Mouse (Mus musculus) hematopoietic stem cell, adult 5-6 weeks (primary cell): Measurements from ENCODE around the gene Pon3. TPM values are rescaled to one million over a fixed set of nuclear protein-coding genes. Genes with fewer than 3 reads are reported as not detected.
A peak's percentile ranks its signal among the peaks of the same experiment; 100 is the strongest.
"Not testable (repeated sequence)": the region's sequence is repeated elsewhere in the genome, so short reads cannot be mapped to it uniquely, and the experiment has no call there.

Experiments
- ATAC-seq, 2 experiments: fragments of 125-278 bp in 1 of 2; replicated peaks in 1 of 2; 2 replicates each; pipeline ENCODE4 v1.8.0; 2016 to 2017; ENCODE audit warnings: inconsistent platforms in 2 of 2, mild to moderate bottlenecking in 2 of 2, moderate number of reproducible peaks in 2 of 2, low read depth in 1 of 2, moderate TSS enrichment in 1 of 2; ENCODE audit not compliant: low FRiP score in 2 of 2, poor library complexity in 2 of 2, severe bottlenecking in 2 of 2, insufficient read depth in 1 of 2, low TSS enrichment in 1 of 2
- total RNA-seq: library from RNA; stranded (forward); fragments of 172-1452, 232-1000 nt; gene quantifications from 2 replicates; pipeline ENCODE4 v1.2.3, GENCODE M21; 2017

The Pon3 gene
- total RNA-seq, 1 experiment from 2014 or later, result 26.0 TPM

DNA sequence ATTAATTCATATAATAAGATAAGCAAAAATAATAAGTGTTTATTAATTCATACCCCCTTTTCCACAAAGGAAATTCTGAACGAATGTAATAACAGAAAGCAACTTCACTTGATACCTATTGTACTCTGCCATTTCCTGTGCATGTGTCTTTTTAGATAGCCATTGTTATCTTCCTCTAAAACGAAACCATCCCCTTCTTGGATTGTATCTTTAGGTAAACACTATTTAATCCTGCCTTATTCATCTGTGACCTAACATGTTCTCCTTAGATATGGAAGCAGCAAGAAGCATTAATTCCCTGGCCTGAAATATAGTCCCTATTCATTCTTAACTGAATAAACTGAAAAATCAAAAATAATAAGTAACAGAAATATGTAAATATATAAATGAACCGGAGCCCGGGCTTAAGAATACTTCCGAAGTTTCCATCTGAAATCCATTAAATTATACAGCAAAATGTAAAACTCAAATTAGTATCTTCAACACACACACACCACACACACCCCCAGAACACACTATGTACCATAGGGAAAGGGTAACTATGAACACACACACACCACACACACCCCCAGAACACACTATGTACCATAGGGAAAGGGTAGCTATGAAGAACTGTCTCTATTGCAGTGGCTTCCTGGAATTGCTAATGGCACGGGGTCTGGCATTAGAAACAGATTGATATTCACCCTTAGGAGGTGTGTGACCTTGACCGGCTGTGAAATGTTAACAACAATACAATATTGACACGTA, 7.3 kb upstream of the Pon3 start:
- ATAC-seq, result no peak

DNA sequence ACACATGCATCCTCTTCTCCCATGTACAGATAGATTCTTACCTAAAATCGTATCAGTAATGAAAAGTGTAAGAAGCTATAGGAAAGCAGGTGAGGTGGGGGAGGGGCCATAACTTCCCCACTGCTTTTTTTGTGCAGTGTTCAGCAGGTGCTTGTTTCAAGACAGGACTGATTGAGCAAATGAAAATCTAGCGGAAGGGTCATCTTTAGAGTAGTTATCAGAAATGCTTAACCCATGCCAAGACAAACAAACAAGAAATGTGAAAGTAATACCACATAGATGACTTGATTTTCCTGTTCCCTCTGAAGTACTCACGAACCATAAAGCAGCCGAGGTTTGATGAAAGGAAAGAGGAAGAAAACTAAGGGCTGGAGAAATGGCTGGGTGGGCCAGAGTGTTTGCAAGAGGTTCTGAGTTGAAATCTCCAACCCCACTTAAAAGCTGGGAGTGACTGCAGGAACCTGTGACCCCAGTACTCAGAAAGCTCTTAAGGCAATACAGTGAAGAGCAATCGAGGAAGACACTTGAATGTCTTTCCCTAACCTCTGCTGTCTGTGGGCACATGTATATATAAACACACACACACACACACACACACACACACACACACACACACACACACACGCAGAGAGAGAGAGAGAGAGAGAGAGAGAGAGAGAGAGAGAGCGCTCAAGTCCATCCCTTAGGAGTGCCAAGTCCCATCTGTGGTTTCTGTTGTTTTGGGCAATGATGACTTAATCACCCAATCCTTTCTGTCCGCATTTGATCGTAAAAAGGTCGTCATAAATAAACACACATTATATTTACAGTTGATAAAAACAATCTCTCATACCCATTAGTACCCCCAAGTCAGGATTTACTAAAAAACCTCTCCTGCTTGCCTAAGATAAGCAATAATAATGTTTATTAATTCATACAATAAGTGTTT, 6.5 kb upstream of the Pon3 start:
- no peak for ATAC-seq

DNA sequence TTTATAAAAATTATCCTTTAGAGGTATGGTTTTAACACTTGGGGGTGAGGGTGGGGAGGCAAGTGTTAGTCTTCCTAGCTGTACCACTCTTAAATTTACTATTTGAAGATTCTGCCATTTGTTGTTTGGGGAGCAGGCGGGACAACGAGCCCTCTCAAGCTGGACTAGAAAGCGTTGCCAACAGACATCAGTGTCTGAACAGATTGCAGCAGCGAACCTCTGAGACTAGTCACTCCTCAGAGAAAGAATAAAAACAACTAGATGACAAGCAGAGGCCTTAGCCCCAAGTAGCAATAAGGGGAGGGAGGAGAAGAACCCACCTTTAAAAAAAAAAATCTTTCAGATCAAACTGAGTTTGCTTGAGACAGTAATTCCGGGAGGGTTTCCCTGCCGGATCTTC, 795 bp downstream of the Pon3 start:
- 0 out of 4 replicates have a peak, but pooled peaks of 1 of the 2 experiments have one; percentile 12 for ATAC-seq

DNA sequence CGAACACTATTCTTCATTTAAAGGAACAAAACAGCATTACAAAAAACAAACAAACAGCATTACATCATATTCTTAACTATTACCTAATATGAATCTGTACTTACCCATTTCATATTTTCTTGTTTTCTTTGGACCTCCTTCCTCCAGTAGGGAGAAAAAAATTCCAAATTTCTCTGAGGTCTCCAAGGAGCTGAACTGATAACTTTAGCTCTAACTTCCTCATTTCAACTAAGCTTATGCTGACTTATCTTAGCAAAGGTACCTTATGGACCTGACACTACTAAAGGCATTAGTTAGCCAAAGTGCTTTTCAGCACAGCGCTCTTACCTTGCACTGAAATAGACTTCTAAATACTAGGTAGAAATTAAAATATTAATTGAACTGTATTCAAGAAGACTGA, 1.2 kb downstream of the Pon3 start:
- ATAC-seq, result no peak

DNA sequence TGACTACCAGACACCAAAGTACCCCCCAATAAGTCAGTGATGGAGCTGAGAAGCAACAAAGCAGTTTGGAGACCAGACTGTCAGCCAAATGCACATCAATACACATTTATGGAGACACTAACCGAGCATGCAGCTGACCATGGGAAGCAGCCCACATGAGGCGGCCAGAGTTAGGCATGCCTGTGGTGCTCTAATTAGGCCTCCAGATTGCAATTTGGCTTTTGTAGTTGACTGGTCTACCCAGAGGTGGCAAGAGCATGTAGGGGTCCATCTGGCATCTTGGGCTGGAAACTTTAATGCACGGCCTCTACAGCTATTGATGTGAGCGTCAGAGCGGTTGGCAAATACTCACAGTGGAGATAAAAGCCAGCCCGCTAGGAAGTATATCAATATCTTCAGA, 10.2 kb downstream of the Pon3 start:
- ATAC-seq, result no peak

DNA sequence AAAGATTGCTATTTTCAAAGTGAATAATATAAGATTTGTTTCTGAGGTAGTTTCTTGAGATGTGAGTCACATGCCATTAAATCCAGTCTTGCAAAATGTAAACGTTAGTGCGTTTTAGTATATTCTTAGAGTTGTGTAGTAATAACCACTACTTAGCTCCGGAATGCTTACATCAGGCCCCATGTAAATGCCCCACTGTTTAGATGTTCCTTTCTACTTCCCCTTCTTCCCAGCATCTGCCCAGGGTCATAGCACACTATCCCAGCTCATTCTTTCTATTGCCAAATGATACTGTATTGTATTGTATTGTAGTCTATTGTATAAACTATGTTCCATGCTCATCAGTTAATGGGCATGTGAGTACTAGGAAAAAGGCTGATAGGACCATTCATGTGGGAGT, 17.3 kb downstream of the Pon3 start:
- no peak for ATAC-seq

DNA sequence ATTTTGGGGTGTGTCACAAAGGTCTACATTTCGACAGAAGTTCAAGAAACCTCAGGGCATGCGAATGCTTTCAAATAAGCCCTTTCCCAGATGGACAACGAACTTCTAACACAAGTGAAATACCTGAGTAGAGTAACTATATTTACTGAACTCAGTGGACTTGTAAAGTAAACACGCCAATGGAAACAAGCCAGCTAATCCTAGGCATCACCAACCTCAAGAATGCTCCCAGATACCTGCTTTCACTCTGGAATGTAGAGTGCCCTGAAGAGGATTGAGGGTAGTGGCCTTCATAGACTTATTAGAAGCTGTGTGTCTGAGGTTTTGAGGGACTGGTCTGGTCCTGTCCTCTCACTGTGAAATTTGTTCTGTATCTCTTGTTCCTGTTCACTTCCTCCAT, 18.6 kb downstream of the Pon3 start:
- ATAC-seq, result no peak

DNA sequence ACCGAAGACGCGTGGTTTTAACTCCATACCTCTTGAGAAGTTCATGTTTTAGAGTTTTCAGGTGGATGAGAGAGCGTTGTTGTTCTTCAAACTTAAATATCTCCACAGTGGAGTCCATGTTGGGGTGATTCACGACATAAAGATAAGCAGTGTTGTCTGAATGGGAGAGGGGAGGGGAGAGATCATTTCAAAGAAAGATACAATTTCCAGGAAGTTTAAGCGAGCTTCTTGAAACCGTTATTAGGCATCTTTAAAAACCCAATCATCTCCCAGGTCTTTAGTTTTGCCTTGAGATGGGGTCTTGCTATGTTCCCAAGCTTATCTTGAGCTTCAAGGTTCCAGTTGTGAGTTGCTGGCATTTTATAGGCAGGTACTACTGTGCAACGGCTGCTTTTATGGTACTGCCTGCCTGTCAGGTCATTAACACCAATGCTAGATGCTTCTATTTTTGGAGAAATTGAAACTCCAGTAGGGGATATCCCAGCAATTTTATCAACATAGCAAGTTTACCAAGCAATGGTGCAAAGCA, 19.2 kb downstream of the Pon3 start:
- no peak for ATAC-seq

DNA sequence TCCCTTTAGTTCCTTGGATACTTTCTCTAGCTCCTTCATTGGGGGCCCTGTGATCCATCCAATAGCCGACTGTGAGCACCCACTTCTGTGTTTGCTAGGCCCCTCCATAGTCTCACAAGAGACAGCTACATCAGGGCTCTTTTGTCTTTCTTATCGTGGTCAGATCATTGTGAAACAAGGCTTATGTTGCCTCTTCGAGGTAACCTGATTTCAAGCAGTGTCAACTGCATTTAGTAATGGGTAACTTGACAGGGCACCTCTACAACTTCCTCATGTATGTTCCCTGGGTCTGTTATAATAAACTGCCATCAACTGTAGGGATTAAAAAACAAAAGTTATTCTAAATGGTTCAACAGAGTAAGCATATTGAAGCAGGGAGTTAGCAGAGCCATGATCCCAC, 21.5 kb downstream of the Pon3 start:
- no peak for ATAC-seq

DNA sequence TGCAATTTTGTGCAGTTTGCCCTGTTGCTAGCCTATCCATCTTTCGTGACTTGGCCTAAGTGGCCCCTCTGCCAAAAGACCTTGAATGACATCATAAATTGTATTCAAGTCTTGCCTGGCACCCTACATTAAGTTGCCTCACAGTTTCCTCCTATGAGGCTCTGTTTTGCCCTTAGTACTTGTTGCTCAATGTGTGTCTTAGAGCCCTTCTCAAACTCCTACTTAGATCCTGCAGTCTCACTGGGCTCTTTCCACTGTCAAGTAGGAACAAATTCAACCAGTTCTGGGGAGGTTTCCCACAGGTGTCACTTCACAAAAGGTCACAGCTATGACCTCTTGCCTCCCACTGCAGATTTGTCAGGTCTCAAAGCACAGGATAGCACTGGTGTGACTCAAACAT, 22.3 kb downstream of the Pon3 start:
- peak in 1 of 2 experiments; percentile 25; a peak in 1 of 4 replicates for ATAC-seq

DNA sequence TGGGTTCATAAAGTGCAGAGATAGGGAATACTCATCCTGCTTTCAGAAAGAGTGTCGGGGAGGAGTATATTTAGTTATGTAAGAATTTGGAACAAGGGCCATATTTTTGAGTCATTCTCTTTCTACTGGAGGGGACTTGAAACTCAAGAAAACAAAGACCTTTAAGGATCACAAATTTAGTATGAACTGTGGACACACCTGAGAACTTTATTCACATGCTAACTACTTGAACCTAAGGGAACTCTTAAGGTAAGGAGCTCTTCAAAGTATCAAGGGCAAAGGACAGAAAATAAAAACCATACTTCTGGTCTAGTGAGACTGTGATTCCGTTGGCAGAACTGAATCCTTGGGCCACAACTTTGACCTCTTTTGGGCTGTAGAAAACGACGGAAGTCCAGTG, 24.1 kb downstream of the Pon3 start:
- ATAC-seq, result no peak

DNA sequence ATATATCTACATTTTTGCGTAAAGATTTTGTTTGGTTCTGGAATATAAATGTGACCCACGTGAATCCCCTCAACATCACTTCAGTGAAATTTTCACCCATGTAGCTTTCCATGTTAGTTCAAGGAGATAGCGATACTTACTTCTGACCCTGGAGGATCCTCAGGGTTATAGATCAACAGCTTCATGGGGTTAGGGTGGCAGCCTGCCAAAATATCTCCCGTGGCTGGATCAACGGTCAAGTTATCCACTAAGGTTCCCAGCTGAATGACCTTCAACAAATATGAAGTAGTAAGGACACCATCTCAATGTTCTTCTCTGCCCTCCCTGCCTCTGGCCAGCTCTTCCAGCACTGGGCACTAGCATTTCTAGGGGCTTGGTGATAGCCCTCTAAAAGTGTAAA, 25.8 kb downstream of the Pon3 start:
- ATAC-seq, result no peak

DNA sequence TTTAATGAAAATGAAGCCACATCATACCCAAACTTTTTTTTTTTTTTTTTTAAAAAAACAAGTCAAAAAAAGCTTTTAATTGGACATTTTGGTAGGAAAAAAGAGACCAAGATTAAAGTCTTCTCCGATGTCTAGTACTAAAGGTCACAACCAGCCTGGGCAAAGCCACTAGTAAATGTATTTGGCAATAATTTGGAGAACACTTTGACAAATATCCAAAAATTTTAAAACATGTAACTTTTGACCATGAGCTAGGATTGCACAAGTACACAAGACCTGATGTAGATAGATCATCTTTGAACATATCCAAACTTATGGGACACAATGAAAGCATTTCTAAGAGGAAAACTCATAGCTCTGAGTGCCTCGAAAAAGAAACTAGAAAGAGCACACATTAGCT, 32.5 kb downstream of the Pon3 start:
- ATAC-seq, result not testable (repeated sequence)

DNA sequence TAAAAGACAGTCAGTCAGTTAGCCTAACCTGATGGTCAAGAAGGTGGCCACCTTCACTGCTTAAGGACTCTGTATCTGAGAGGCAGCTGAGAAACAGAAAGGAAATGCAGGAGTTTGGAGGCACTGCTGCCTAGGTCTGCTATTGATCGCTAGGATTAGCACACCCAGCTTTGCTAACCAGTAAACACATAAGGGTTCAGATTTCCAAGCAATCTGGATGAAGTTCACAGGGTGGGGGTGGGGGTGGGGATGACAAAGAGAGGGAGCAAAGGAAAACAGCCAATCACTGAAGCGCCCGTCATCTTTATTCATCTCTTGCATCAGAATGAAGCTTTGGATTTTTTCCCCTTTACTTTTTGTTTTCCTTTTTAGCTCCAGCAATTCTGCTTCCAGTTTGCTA, 34.0 kb downstream of the Pon3 start:
- ATAC-seq, result no peak

DNA sequence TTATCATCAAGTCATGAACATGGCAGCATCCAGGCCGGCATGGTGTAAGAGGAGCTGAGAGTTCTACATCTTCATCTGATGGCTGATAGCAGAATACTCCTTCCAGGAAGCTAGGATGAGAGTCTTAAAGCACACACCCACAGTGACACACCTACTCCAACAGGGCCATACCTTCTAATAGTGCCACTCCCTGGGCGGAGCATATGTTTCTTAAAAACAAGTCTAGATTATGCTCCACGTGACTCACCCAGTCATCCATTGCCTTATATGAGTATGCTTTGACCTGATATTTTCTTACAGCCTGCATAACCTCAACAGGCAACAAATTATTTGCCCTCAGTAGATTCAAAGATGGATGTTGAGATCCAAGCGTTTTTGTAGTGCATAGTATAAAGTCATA, 37.9 kb downstream of the Pon3 start:
- ATAC-seq, result no peak

DNA sequence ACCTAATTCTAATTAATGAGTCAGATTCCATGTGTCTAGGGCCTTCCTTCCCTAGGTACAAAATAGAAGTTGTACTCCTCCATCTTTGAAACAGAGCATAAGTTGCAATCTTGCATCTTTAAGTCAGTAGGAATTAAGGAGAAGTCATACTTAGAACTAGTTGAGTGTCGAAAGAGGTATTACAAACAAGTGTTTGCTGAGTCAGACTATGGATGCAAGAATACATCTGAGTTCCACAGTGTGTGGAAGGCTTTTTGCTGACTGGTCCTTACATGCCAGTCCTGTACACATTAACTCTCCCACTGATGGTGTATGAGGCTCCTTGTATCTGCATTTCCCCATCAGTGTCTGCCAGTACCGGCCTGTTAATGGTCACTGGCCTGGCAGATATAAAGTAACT, 48.3 kb downstream of the Pon3 start:
- ATAC-seq, result no peak; a peak in 1 of 4 replicates

DNA sequence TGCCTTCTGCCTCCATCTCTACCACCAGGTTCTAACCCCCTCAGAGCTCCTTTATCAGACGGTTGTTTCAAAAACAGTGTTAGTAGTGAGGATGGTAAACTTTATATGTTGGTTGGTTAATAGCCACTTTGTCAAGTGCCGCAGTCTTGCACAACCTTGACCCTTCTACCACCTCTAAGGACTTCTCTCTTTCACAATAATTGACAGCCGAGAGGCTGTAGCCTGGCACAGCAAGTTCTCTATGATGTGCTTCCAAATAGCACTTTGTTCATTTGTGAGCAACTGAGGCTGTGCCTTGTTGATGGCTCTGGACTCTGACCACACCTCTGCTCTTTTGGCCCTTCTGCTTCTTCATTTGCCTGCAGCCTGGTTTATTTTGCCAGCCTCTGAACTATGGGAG, 56.2 kb downstream of the Pon3 start:
- ATAC-seq, result no peak; a peak in 1 of 4 replicates

DNA sequence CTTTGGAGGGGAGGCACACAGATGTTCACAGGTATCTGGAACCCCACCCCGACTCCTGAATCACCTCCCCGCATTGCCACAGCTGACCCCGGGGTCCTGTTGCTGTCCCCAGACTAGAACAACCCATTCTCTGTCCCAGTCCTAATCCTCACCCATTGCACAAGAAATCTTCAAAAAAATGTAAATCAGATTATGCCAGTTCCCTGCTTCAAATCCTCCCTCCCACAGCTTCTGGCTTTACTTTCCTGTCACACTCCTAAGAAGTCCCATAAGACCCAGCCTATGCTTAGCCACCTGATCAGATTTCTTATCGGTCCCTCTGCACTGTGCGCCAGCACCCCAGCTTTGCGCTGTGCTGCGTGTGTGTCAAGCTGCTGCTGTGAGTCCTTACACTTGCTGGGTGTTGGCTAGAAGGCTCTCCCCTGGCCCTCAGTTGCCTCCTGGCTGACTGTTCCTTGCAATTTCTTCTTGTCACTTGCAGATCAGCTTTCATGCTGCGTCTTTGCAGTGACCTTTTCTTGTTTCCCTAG, 56.6 kb downstream of the Pon3 start:
- no peak for ATAC-seq
